Mouse (Mus musculus) C2C12 (cell line): ENCODE data around the gene Ly6g6d. TPM values are rescaled to one million over a fixed set of nuclear protein-coding genes. Genes with fewer than 3 reads are reported as not detected.

ENCODE experiments used
- H3K27me3 ChIP-seq: one replicate; pipeline ENCODE4 v1.6.1; 2011; ENCODE audit not compliant: control insufficient read depth, insufficient read depth, insufficient read length
- H3K36me3 ChIP-seq: one replicate; pipeline ENCODE4 v1.6.1; 2011; ENCODE audit not compliant: control insufficient read depth, insufficient read depth
- H3K4me3 ChIP-seq: one replicate; pipeline ENCODE4 v1.5.1; 2011; ENCODE audit warnings: mild to moderate bottlenecking, control low read depth; ENCODE audit not compliant: poor library complexity, insufficient read depth, severe bottlenecking
- H3K79me2 ChIP-seq: one replicate; pipeline ENCODE4 v1.6.1; 2011; ENCODE audit not compliant: control insufficient read depth, insufficient read depth
- H3K79me3 ChIP-seq: one replicate; pipeline ENCODE4 v1.6.1; 2011; ENCODE audit warnings: low read depth, control low read depth
- H3ac ChIP-seq: one replicate; pipeline ENCODE3; 2011; ENCODE audit warnings: low read depth; ENCODE audit not compliant: control insufficient read depth, insufficient read length
- CEBPB ChIP-seq: IDR thresholded peaks from one replicate; pipeline ENCODE4 v1.6.1; 2011; ENCODE audit warnings: low read depth, mild to moderate bottlenecking, control low read depth, moderate library complexity
- CTCF ChIP-seq: IDR thresholded peaks from one replicate; pipeline ENCODE4 v1.5.1; 2011; ENCODE audit not compliant: control insufficient read depth, insufficient read depth, insufficient read length
- FOSL1 ChIP-seq: IDR thresholded peaks from one replicate; pipeline ENCODE4 v1.8.0; 2011; ENCODE audit warnings: mild to moderate bottlenecking, low read length; ENCODE audit not compliant: poor library complexity, insufficient read depth, severe bottlenecking
- MAX ChIP-seq: IDR thresholded peaks from one replicate; pipeline ENCODE4 v1.6.1; 2011; ENCODE audit warnings: mild to moderate bottlenecking, control low read depth
- MYOD1 ChIP-seq: IDR thresholded peaks from one replicate; pipeline ENCODE4 v1.6.1; 2011; ENCODE audit warnings: low read depth; ENCODE audit not compliant: control insufficient read depth, insufficient read length
- MYOG ChIP-seq: IDR thresholded peaks from one replicate; pipeline ENCODE4 v1.6.1; 2011; ENCODE audit not compliant: control insufficient read depth, insufficient read length; ENCODE audit errors: extremely low read depth
- USF1 ChIP-seq: IDR thresholded peaks from one replicate; pipeline ENCODE4 v1.6.1; 2011; ENCODE audit warnings: low read depth, mild to moderate bottlenecking, control low read depth, moderate library complexity
- polyA plus RNA-seq: library from polyadenylated mRNA; unstranded; fragments of >200 nt; fragmentation: generic; extraction: Trizol; gene quantifications from one replicate; pipeline ENCODE4 v1.2.1, GENCODE M21; 2012; ENCODE audit warnings: missing spikeins

Ly6g6d gene
- polyA plus RNA-seq, 1 experiment, result not detected

DNA sequence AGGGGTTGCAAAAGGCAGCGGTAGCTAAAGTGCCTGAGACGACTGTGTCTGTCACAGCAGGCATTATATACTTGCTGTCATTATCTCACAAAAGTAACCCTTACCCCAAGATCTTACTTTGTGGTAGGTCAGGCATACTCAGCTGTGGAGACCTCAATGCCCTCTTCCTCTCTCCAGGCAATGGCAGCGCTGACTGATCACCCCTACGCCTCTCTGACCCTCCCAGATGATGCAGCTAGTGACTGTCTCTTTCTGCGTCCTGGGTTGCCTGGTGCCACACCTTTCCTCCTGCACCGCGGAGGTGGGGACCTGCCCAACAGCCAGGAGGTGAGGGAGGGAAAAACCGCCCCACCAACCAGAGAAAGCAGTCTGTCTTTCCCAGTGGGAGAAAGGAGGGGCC, 16.6 kb downstream of the Ly6g6d start:
- Histone ChIP-seq H3K4me3 (no peak overlapping the region), H3K79me3 (no peaks in the 10 kb centered on the region), H3K79me2 (peaks cover under 1% of the 10 kb centered on the region), H3K27me3 (no peaks in the 10 kb centered on the region), H3ac (no peak overlapping the region), H3K36me3 (peaks cover 40% of the 10 kb centered on the region)
- TF ChIP-seq MYOG, result no peak
- TF ChIP-seq FOSL1, result no peak
- TF ChIP-seq MAX, result no peak
- no peak for TF ChIP-seq CEBPB
- TF ChIP-seq USF1, result no peak

DNA sequence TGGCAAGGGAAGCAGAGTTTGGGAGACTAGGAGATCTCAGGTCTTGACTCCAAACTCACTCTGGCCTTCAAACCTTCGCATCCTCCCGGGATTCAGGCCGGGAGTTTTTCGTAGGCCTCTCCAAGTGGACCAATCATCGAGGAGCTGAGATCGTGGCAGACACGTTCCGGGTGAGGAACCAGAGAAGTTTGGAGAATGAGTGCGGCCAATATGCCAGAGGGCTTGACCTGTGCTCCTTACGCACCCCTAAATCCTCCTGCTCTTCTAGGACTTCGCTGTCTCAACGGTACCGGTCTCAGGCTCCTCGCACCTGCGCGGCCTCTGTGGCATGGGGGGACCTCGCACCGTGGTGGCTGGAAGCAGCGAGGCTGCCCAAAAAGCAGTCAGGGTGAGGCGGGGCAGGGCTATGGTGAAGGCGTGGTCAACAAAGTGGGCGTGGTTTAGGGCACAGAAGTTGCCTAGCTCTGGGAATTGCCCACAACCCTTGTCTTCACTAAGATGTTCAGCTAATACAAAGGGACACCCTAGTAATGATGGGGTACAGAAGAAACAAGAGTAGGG, 17.0 kb downstream of the Ly6g6d start:
- Histone ChIP-seq H3K79me3 (no peaks in the 10 kb centered on the region), H3K36me3 (peaks cover 45% of the 10 kb centered on the region), H3ac (no peak overlapping the region), H3K4me3 (no peak overlapping the region), H3K79me2 (peaks cover 5% of the 10 kb centered on the region), H3K27me3 (no peaks in the 10 kb centered on the region)
- TF ChIP-seq FOSL1, result no peak
- no peak for TF ChIP-seq MYOD1
- TF ChIP-seq CEBPB, result no peak
- TF ChIP-seq CTCF, result no peak
- TF ChIP-seq MAX, result no peak
- no peak for TF ChIP-seq MYOG
- no peak for TF ChIP-seq USF1

DNA sequence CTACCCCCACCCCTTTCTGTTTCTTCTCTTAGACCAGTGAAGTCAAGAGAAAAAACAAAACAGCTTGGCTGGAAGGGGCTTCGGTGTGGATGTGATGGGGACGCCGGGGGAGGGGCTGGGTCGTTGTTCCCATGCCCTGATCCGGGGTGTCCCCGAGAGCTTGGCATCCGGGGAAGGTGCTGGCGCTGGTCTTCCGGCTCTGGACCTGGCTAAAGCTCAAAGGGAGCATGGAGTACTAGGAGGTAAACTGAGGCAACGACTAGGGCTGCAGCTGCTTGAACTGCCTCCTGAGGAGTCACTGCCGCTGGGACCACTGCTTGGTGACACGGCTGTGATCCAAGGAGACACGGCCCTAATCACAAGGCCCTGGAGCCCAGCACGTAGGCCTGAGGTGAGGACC, 17.8 kb downstream of the Ly6g6d start:
- peaks cover 53% of the 10 kb centered on the region for H3K36me3 ChIP-seq
- TF ChIP-seq FOSL1 (no peak), MAX (no peak), CTCF (no peak), MYOG (no peak), MYOD1 (no peak), USF1 (no peak), CEBPB (no peak)

DNA sequence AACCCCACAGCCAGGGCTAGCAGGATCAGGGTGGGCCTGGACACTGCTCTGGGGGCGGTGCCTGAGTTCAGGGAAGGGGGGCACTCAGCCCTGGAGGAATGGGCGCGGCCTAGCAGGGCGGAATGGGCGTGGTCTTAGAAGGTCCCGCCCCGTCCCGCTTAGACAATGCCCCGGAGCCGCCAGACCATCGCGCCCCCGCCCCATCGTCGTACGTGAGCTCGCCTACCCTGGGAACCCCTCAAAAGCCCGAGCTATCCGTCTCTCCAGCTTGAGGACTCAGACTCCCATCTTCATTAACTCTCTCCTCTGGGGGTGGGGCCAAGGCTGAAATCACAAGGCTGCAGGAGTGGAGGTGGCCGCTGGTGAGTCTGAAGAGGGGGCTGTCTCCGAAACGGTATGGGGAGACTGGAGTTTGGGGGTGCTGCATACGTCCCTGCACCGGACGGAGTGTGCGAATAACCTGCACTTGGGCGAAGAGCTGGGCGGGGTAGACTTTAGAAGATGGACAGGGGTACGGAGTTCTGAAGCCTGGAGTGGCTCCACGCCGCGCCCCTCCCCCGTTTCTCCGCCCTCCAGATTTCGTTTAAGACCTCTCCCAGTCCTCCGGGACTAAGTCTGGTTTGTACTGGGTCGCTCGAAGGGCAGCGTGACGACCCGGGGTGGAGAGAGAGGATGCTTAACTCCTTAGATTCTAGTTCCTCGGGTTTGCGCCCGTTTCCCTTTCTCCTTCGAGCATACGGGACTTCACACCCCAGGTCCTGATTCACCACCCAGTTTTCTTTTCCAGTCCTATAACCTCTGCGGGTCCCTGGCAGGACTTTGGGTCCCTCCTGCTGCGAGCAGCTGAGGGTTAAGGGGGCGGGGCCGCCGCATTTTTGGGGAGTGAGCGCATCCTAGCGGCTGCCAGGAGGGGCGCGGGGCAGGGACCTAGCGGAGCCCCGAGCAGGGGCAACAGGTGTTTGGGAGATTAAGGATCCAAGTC, 18.7 kb downstream of the Ly6g6d start, which contains the start of gene Ddah2:
TSS of gene Ddah2 (plus strand) at position 125 of the 982 bp plus-strand sequence.
- H3ac ChIP-seq, result peak within 1 kb of the TSS; percentile 77
- H3K4me3 ChIP-seq, result peak within 1 kb of the TSS; percentile 37
- peaks cover 60% of the 10 kb centered on the region for H3K36me3 ChIP-seq
- H3K79me2 ChIP-seq, result peaks cover 21% of the 10 kb centered on the region
- no peaks in the 10 kb centered on the region for H3K27me3 ChIP-seq
- no peak for TF ChIP-seq MAX
- TF ChIP-seq CTCF, result peak; percentile 78
- peak; percentile 62 for TF ChIP-seq MYOD1
- peaks cover 8% of the 10 kb centered on the region for H3K79me3 ChIP-seq

More for the DNA sequence above, 17.8 kb downstream of the Ly6g6d start:
- Histone ChIP-seq H3K4me3 (peak overlapping the region; percentile 37), H3K79me2 (peaks cover 13% of the 10 kb centered on the region), H3K27me3 (no peaks in the 10 kb centered on the region), H3K79me3 (peaks cover 3% of the 10 kb centered on the region), H3ac (peak overlapping the region; percentile 7)

DNA sequence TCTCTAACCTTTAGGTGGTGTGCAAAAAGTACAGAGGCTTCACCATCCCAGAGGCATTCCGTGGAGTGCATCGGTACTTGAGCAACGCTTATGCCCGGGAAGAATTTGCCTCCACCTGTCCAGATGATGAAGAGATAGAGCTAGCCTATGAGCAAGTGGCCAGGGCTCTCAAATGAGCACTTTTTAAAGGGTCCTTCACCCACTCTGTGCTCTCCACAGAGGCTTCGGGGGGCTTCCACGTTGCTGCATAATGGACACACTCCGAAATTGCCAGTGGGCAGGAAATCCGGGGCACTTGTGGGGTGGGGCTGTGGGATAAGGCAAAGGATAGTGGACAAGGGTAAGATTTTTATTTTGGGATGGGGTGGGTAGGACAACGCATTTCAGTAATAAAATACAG, 19.5 kb downstream of the Ly6g6d start:
- TF ChIP-seq FOSL1 (no peak), MYOG (no peak), CTCF (no peak), MYOD1 (no peak), MAX (no peak), USF1 (no peak), CEBPB (no peak)
- Histone ChIP-seq H3K79me3 (peaks cover 15% of the 10 kb centered on the region), H3ac (no peak overlapping the region), H3K36me3 (peaks cover 69% of the 10 kb centered on the region), H3K27me3 (no peaks in the 10 kb centered on the region), H3K79me2 (peaks cover 30% of the 10 kb centered on the region), H3K4me3 (no peak overlapping the region)

DNA sequence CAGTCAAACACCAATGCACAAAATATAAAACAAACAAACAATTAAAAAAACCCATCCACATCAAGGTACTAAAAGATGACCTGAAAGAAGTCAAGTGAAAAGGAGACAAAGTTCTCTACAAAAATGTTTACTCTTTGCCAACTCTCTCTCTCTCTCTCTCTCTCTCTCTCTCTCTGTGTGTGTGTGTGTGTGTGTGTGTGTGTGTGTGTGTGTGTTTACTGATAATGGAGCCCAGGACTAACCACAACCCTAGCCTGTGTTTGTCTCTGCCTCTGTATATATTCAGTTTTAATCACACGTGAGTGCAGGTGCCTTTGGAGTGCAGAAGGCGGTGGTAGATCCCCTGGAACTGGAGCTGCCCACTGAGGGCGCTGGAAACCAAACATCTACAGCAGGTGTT, 20.8 kb downstream of the Ly6g6d start:
- Histone ChIP-seq H3K27me3 (no peaks in the 10 kb centered on the region), H3K79me2 (peaks cover 42% of the 10 kb centered on the region), H3K36me3 (peaks cover 81% of the 10 kb centered on the region), H3ac (no peak overlapping the region), H3K4me3 (no peak overlapping the region), H3K79me3 (peaks cover 27% of the 10 kb centered on the region)
- TF ChIP-seq MYOD1 (no peak), CTCF (no peak), FOSL1 (no peak), USF1 (no peak), MAX (no peak), CEBPB (no peak), MYOG (no peak)
